Mouse (Mus musculus) lung, embryonic 14.5 days (tissue): ENCODE data around the gene Gal3st2. TPM values are rescaled to one million over a fixed set of nuclear protein-coding genes. Genes with fewer than 3 reads are reported as not detected.
"Not testable (repeated sequence)": the region's sequence is repeated elsewhere in the genome, so short reads cannot be mapped to it uniquely, and the experiment has no call there.

Source experiments
- ATAC-seq: fragments of 200-750 bp; cut with Nextera tagmentation; 2 replicates; pipeline ENCODE4 v1.8.0; 2017; ENCODE audit warnings: mild to moderate bottlenecking, moderate TSS enrichment, moderate library complexity; ENCODE audit not compliant: insufficient read depth
- DNase-seq: peaks from one replicate; pipeline ENCODE4 v3.0.0-alpha.2; 2015
- H3K27ac ChIP-seq: fragments of 300-500 bp; sonication (generic); 2 replicates; pipeline ENCODE4 v1.5.1; 2014; ENCODE audit warnings: low read depth, mild to moderate bottlenecking, moderate library complexity
- H3K27me3 ChIP-seq: fragments of 300-500 bp; sonication (generic); 2 replicates; pipeline ENCODE4 v1.6.1; 2014; ENCODE audit warnings: low read length, control low read depth; ENCODE audit not compliant: insufficient read depth
- H3K36me3 ChIP-seq: fragments of 300-500 bp; sonication (generic); 2 replicates; pipeline ENCODE4 v1.6.1; 2014; ENCODE audit warnings: control low read depth; ENCODE audit not compliant: insufficient read depth
- H3K4me1 ChIP-seq: fragments of 300-500 bp; sonication (generic); 2 replicates; pipeline ENCODE4 v1.6.1; 2014; ENCODE audit warnings: antibody characterized with exemption, control low read depth; ENCODE audit not compliant: insufficient read depth
- H3K4me2 ChIP-seq: fragments of 300-500 bp; sonication (generic); 2 replicates; pipeline ENCODE4 v1.6.1; 2014; ENCODE audit warnings: mild to moderate bottlenecking
- H3K4me3 ChIP-seq: fragments of 300-500 bp; sonication (generic); 2 replicates; pipeline ENCODE4 v1.5.1; 2014; ENCODE audit warnings: low read depth, low read length
- H3K9ac ChIP-seq: fragments of 300-500 bp; sonication (generic); 2 replicates; pipeline ENCODE4 v1.6.1; 2014
- H3K9me3 ChIP-seq: fragments of 300-500 bp; sonication (generic); 2 replicates; pipeline ENCODE4 v1.6.1; 2016; ENCODE audit warnings: low read depth, low read length, control low read depth
- CTCF ChIP-seq: IDR thresholded peaks from 2 replicates; pipeline ENCODE4 v1.5.1; 2016; ENCODE audit warnings: antibody characterized with exemption, low read depth
- WGBS: fragments of 180-500 bp; shearing (Covaris S2); extraction: QIAGEN DNeasy Blood & Tissue Kit; methylation state at CpG from one replicate; pipeline ENCODE4 v1.1.7; 2014; 5-methylcytosine and 5-hydroxymethylcytosine counted together
- polyA plus RNA-seq: library from polyadenylated mRNA; unstranded; fragments of >200 nt; fragmentation: Nextera tagmentation; extraction: Ambion mirVana; gene quantifications from 2 replicates; pipeline ENCODE4 v1.2.1, GENCODE M21; 2014

Gene Gal3st2
- polyA plus RNA-seq, 1 experiment from 2014 or later = not detected

- Histone ChIP-seq H3K4me2 (no peak overlapping the region), H3K27me3 (no peaks in the 10 kb centered on the region), H3K27ac (no peak overlapping the region), H3K36me3 (no peaks in the 10 kb centered on the region), H3K4me3 (no peak overlapping the region), H3K4me1 (no peaks in the 10 kb centered on the region), H3K9ac (no peak overlapping the region), H3K9me3 (no peaks in the 10 kb centered on the region)
- WGBS = 47% methylated on average over 3 of the region's 3 CpGs
- ATAC-seq (no peak), DNase-seq (no peak)
- no peak for TF ChIP-seq CTCF
Measured at GRCm38 (mm10) chr1:93857991-93858390, 3.1 kb upstream of the Gal3st2 start.

- H3K27ac ChIP-seq = no peak overlapping the region
- DNase-seq (no peak), ATAC-seq (no peak)
- no peaks in the 10 kb centered on the region for H3K4me1 ChIP-seq
- no peak for TF ChIP-seq CTCF
- H3K4me2 ChIP-seq = no peak overlapping the region
- no peak overlapping the region for H3K4me3 ChIP-seq
- H3K9me3 ChIP-seq = no peaks in the 10 kb centered on the region
- no peak overlapping the region for H3K9ac ChIP-seq
- no peaks in the 10 kb centered on the region for H3K36me3 ChIP-seq
- no peaks in the 10 kb centered on the region for H3K27me3 ChIP-seq
Measured at GRCm38 (mm10) chr1:93859619-93860018, 1.5 kb upstream of the Gal3st2 start.

GRCm38 (mm10) chr1:93871594-93872105, 10.5 kb downstream of the Gal3st2 start:
- DNase-seq, H3K27me3 ChIP-seq, H3K4me2 ChIP-seq, H3K36me3 ChIP-seq, H3K9ac ChIP-seq, ATAC-seq, H3K4me3 ChIP-seq, H3K9me3 ChIP-seq, H3K27ac ChIP-seq, H3K4me1 ChIP-seq: not testable (repeated sequence)
- WGBS = 38% methylated on average over 1 of the region's 1 CpGs

GRCm38 (mm10) chr1:93874405-93874804, 13.3 kb downstream of the Gal3st2 start:
- not testable (repeated sequence) for ATAC-seq, DNase-seq, H3K27ac ChIP-seq, H3K9me3 ChIP-seq, H3K9ac ChIP-seq, H3K4me1 ChIP-seq, H3K36me3 ChIP-seq, H3K4me3 ChIP-seq, H3K4me2 ChIP-seq, H3K27me3 ChIP-seq
- 77% methylated on average over 11 of the region's 22 CpGs for WGBS

- no CpG with 5 or more reads among the region's 11 CpGs for WGBS
- not testable (repeated sequence) for H3K4me1 ChIP-seq, H3K4me2 ChIP-seq, H3K9me3 ChIP-seq, H3K9ac ChIP-seq, H3K4me3 ChIP-seq, H3K27me3 ChIP-seq, DNase-seq, H3K27ac ChIP-seq, H3K36me3 ChIP-seq
- ATAC-seq = peak; percentile 49; the same call in 1 of the 2 replicates
Measured at GRCm38 (mm10) chr1:93881778-93882177, 20.7 kb downstream of the Gal3st2 start.

- DNase-seq = peak; percentile 1
Measured at GRCm38 (mm10) chr1:93890936-93891335, 29.8 kb downstream of the Gal3st2 start.

GRCm38 (mm10) chr1:93897395-93897794, 36.3 kb downstream of the Gal3st2 start:
- H3K4me2 ChIP-seq, H3K36me3 ChIP-seq, H3K4me3 ChIP-seq, H3K27ac ChIP-seq, H3K9me3 ChIP-seq, H3K9ac ChIP-seq, H3K4me1 ChIP-seq, DNase-seq, H3K27me3 ChIP-seq: not testable (repeated sequence)
- WGBS = no CpG with 5 or more reads among the region's 1 CpGs
- ATAC-seq = peak; percentile 49; the same call in 1 of the 2 replicates

More at GRCm38 (mm10) chr1:93890936-93891335, 29.8 kb downstream of the Gal3st2 start:
- not testable (repeated sequence) for H3K27ac ChIP-seq, H3K4me3 ChIP-seq, H3K4me1 ChIP-seq, H3K4me2 ChIP-seq, H3K9me3 ChIP-seq, H3K36me3 ChIP-seq, H3K27me3 ChIP-seq, ATAC-seq, H3K9ac ChIP-seq
- WGBS = 50% methylated on average over 1 of the region's 1 CpGs

GRCm38 (mm10) chr1:93901291-93901690, 40.2 kb downstream of the Gal3st2 start:
- not testable (repeated sequence) for ATAC-seq

GRCm38 (mm10) chr1:93906690-93907089, 45.6 kb downstream of the Gal3st2 start:
- 84% methylated on average over 2 of the region's 5 CpGs for WGBS

More at GRCm38 (mm10) chr1:93901291-93901690, 40.2 kb downstream of the Gal3st2 start:
- H3K27ac ChIP-seq, H3K4me2 ChIP-seq, DNase-seq, H3K4me3 ChIP-seq, H3K9ac ChIP-seq, H3K36me3 ChIP-seq, H3K9me3 ChIP-seq, H3K4me1 ChIP-seq, H3K27me3 ChIP-seq: not testable (repeated sequence)
- WGBS = 44% methylated on average over 2 of the region's 5 CpGs

GRCm38 (mm10) chr1:93908977-93909586, 48.0 kb downstream of the Gal3st2 start:
- ATAC-seq = not testable (repeated sequence)

More at GRCm38 (mm10) chr1:93906690-93907089, 45.6 kb downstream of the Gal3st2 start:
- not testable (repeated sequence) for H3K27ac ChIP-seq, H3K27me3 ChIP-seq, H3K36me3 ChIP-seq, H3K4me3 ChIP-seq, DNase-seq, H3K4me2 ChIP-seq, H3K4me1 ChIP-seq, ATAC-seq, H3K9ac ChIP-seq, H3K9me3 ChIP-seq

More at GRCm38 (mm10) chr1:93908977-93909586, 48.0 kb downstream of the Gal3st2 start:
- not testable (repeated sequence) for H3K27me3 ChIP-seq, H3K4me1 ChIP-seq, H3K36me3 ChIP-seq, H3K27ac ChIP-seq, H3K4me2 ChIP-seq, H3K9me3 ChIP-seq, DNase-seq, H3K9ac ChIP-seq, H3K4me3 ChIP-seq
- no CpG with 5 or more reads among the region's 11 CpGs for WGBS
